Mouse (Mus musculus) liver, embryonic 15.5 days (tissue): ENCODE data around the gene Grin2c. TPM values are rescaled to one million over a fixed set of nuclear protein-coding genes. Genes with fewer than 3 reads are reported as not detected.

Experiments
- ATAC-seq: fragments of 200-750 bp; cut with Nextera tagmentation; 2 replicates; pipeline ENCODE4 v1.8.0; 2017; ENCODE audit warnings: moderate number of reproducible peaks, mild to moderate bottlenecking, moderate library complexity; ENCODE audit not compliant: insufficient read depth
- H3K27ac ChIP-seq: fragments of 300-500 bp; sonication (generic); replicated peaks from 2 replicates; pipeline ENCODE4 v1.5.1; 2015; ENCODE audit warnings: mild to moderate bottlenecking, inconsistent platforms
- H3K27me3 ChIP-seq: fragments of 300-500 bp; sonication (generic); 2 replicates; pipeline ENCODE4 v1.6.1; 2015; ENCODE audit warnings: mild to moderate bottlenecking, inconsistent platforms
- H3K36me3 ChIP-seq: fragments of 300-500 bp; sonication (generic); replicated peaks from 2 replicates; pipeline ENCODE4 v1.6.1; 2015; ENCODE audit warnings: moderate library complexity, mild to moderate bottlenecking, inconsistent platforms
- H3K4me1 ChIP-seq: fragments of 300-500 bp; sonication (generic); replicated peaks from 2 replicates; pipeline ENCODE4 v1.6.1; 2015; ENCODE audit warnings: inconsistent platforms
- H3K4me2 ChIP-seq: fragments of 300-500 bp; sonication (generic); 2 replicates; pipeline ENCODE4 v1.6.1; 2015; ENCODE audit warnings: moderate library complexity, mild to moderate bottlenecking, inconsistent platforms
- H3K4me3 ChIP-seq: fragments of 300-500 bp; sonication (generic); replicated peaks from 2 replicates; pipeline ENCODE4 v1.5.1; 2015; ENCODE audit warnings: mild to moderate bottlenecking, inconsistent platforms
- H3K9ac ChIP-seq: fragments of 300-500 bp; sonication (generic); 2 replicates; pipeline ENCODE4 v1.6.1; 2015; ENCODE audit warnings: moderate library complexity, mild to moderate bottlenecking, inconsistent platforms
- H3K9me3 ChIP-seq: fragments of 300-500 bp; sonication (generic); replicated peaks from 2 replicates; pipeline ENCODE4 v1.6.1; 2016; ENCODE audit warnings: inconsistent platforms
- WGBS: fragments of 180-500 bp; shearing (Covaris S2); methylation state at CpG from one replicate; pipeline ENCODE4 v1.1.7; 2015; ENCODE audit warnings: mixed read lengths; ENCODE audit not compliant: insufficient replicate concordance; 5-methylcytosine and 5-hydroxymethylcytosine counted together
- polyA plus RNA-seq: library from polyadenylated mRNA; unstranded; fragments of >200 nt; fragmentation: Nextera tagmentation; extraction: Ambion mirVana; gene quantifications from 2 replicates; pipeline ENCODE4 v1.2.1, GENCODE M21; 2015

Gene Grin2c
- polyA plus RNA-seq, 1 experiment from 2014 or later: 0.05 TPM

GRCm38 (mm10) chr11:115282723-115283485 lies 15.9 kb upstream of the Grin2c start:
- H3K27me3 ChIP-seq: no peaks in the 10 kb centered on the region
- H3K9ac ChIP-seq: no peak overlapping the region
- peaks cover 5% of the 10 kb centered on the region; the same call in 1 of the 2 replicates for H3K36me3 ChIP-seq
- ATAC-seq: no peak
- no peaks in the 10 kb centered on the region for H3K9me3 ChIP-seq
- no peak overlapping the region for H3K27ac ChIP-seq
- H3K4me3 ChIP-seq: no peak overlapping the region
- WGBS: 68% methylated on average over 8 of the region's 8 CpGs
- peaks cover 22% of the 10 kb centered on the region for H3K4me1 ChIP-seq
- no peak overlapping the region for H3K4me2 ChIP-seq

- Histone ChIP-seq H3K4me1 (peaks cover 28% of the 10 kb centered on the region), H3K27ac (no peak overlapping the region), H3K9ac (no peak overlapping the region), H3K36me3 (peaks cover 5% of the 10 kb centered on the region; the same call in 1 of the 2 replicates), H3K9me3 (no peaks in the 10 kb centered on the region), H3K4me2 (no peak overlapping the region), H3K27me3 (no peaks in the 10 kb centered on the region), H3K4me3 (no peak overlapping the region)
- no peak for ATAC-seq
- WGBS: 64% methylated on average over 8 of the region's 8 CpGs
These were observed 15.3 kb upstream of the Grin2c start for GRCm38 (mm10) chr11:115282295-115282694.

- WGBS: 32% methylated on average over 1 of the region's 1 CpGs
- Histone ChIP-seq H3K9ac (no peak overlapping the region), H3K9me3 (no peaks in the 10 kb centered on the region), H3K36me3 (peaks cover 5% of the 10 kb centered on the region; the same call in 1 of the 2 replicates), H3K4me1 (peaks cover 44% of the 10 kb centered on the region), H3K27ac (no peak overlapping the region), H3K27me3 (no peaks in the 10 kb centered on the region), H3K4me2 (0 out of 2 replicates have a peak overlapping the region, but pooled peaks have one; percentile 18), H3K4me3 (no peak overlapping the region)
- ATAC-seq: no peak
These were observed 12.7 kb upstream of the Grin2c start for GRCm38 (mm10) chr11:115279726-115280125.

GRCm38 (mm10) chr11:115278176-115278575 lies 11.1 kb upstream of the Grin2c start:
- Histone ChIP-seq H3K4me3 (peak overlapping the region; percentile 63), H3K4me2 (peak overlapping the region; percentile 97), H3K27ac (peak overlapping the region; percentile 83), H3K36me3 (no peaks in the 10 kb centered on the region), H3K4me1 (peaks cover 57% of the 10 kb centered on the region), H3K27me3 (no peaks in the 10 kb centered on the region), H3K9me3 (no peaks in the 10 kb centered on the region), H3K9ac (0 out of 2 replicates have a peak overlapping the region, but pooled peaks have one; percentile 74)
- 66% methylated on average over 6 of the region's 6 CpGs for WGBS
- ATAC-seq: no peak

GRCm38 (mm10) chr11:115277604-115277975 lies 10.5 kb upstream of the Grin2c start:
- peaks cover 63% of the 10 kb centered on the region for H3K4me1 ChIP-seq
- peak; percentile 5; the same call in 1 of the 2 replicates for ATAC-seq
- H3K9ac ChIP-seq: peak overlapping the region; percentile 74
- H3K27ac ChIP-seq: peak overlapping the region; percentile 83
- peak overlapping the region; percentile 97 for H3K4me2 ChIP-seq
- no peaks in the 10 kb centered on the region for H3K9me3 ChIP-seq
- H3K36me3 ChIP-seq: no peaks in the 10 kb centered on the region
- 16% methylated on average over 7 of the region's 7 CpGs for WGBS
- no peaks in the 10 kb centered on the region for H3K27me3 ChIP-seq
- H3K4me3 ChIP-seq: peak overlapping the region; percentile 63

GRCm38 (mm10) chr11:115276780-115277603 lies 9.9 kb upstream of the Grin2c start, which contains the start of gene Fdxr:
Gene Fdxr (minus strand): TSS chr11:115277050.
- H3K4me2 ChIP-seq: peak within 1 kb of the TSS; percentile 97
- no peaks in the 10 kb centered on the region for H3K27me3 ChIP-seq
- no peaks in the 10 kb centered on the region for H3K9me3 ChIP-seq
- H3K9ac ChIP-seq: peak within 1 kb of the TSS; percentile 74
- peaks cover 64% of the 10 kb centered on the region for H3K4me1 ChIP-seq
- under 1% methylated on average over 42 of the region's 42 CpGs for WGBS
- ATAC-seq: peak; percentile 90
- H3K27ac ChIP-seq: peak within 1 kb of the TSS; percentile 83
- H3K4me3 ChIP-seq: peak within 1 kb of the TSS; percentile 63
- H3K36me3 ChIP-seq: no peaks in the 10 kb centered on the region

- Histone ChIP-seq H3K4me2 (peak overlapping the region; percentile 97), H3K9ac (peak overlapping the region; percentile 74), H3K4me1 (peaks cover 64% of the 10 kb centered on the region), H3K27me3 (no peaks in the 10 kb centered on the region), H3K27ac (no peak overlapping the region), H3K36me3 (no peaks in the 10 kb centered on the region), H3K9me3 (no peaks in the 10 kb centered on the region), H3K4me3 (peak overlapping the region; percentile 63)
- WGBS: 34% methylated on average over 3 of the region's 3 CpGs
- ATAC-seq: no peak
These were observed 8.9 kb upstream of the Grin2c start for GRCm38 (mm10) chr11:115275954-115276353.

GRCm38 (mm10) chr11:115275509-115275908 lies 8.5 kb upstream of the Grin2c start:
- peak overlapping the region; percentile 63 for H3K4me3 ChIP-seq
- peak overlapping the region; percentile 97 for H3K4me2 ChIP-seq

GRCm38 (mm10) chr11:115274771-115275170 lies 7.7 kb upstream of the Grin2c start:
- H3K27ac ChIP-seq: no peak overlapping the region
- H3K4me1 ChIP-seq: peaks cover 61% of the 10 kb centered on the region
- ATAC-seq: no peak
- H3K9ac ChIP-seq: no peak overlapping the region
- no peak overlapping the region for H3K4me3 ChIP-seq
- no peaks in the 10 kb centered on the region for H3K27me3 ChIP-seq
- WGBS: 71% methylated on average over 6 of the region's 6 CpGs
- H3K9me3 ChIP-seq: no peaks in the 10 kb centered on the region
- H3K36me3 ChIP-seq: no peaks in the 10 kb centered on the region
- peak overlapping the region; percentile 97; the same call in 1 of the 2 replicates for H3K4me2 ChIP-seq

More at GRCm38 (mm10) chr11:115275509-115275908, 8.5 kb upstream of the Grin2c start:
- Histone ChIP-seq H3K9ac (0 out of 2 replicates have a peak overlapping the region, but pooled peaks have one; percentile 74), H3K9me3 (no peaks in the 10 kb centered on the region), H3K36me3 (no peaks in the 10 kb centered on the region), H3K27ac (no peak overlapping the region), H3K4me1 (peaks cover 64% of the 10 kb centered on the region), H3K27me3 (no peaks in the 10 kb centered on the region)
- ATAC-seq: no peak
- WGBS: 31% methylated on average over 6 of the region's 6 CpGs

- no peak for ATAC-seq
- 62% methylated on average over 7 of the region's 7 CpGs for WGBS
- Histone ChIP-seq H3K27ac (no peak overlapping the region), H3K9ac (no peak overlapping the region), H3K4me2 (no peak overlapping the region), H3K4me3 (no peak overlapping the region), H3K36me3 (peaks cover 2% of the 10 kb centered on the region; the same call in 1 of the 2 replicates), H3K4me1 (peaks cover 56% of the 10 kb centered on the region), H3K9me3 (no peaks in the 10 kb centered on the region), H3K27me3 (peaks cover under 1% of the 10 kb centered on the region; the same call in 1 of the 2 replicates)
These were observed 7.1 kb upstream of the Grin2c start for GRCm38 (mm10) chr11:115274178-115274577.

GRCm38 (mm10) chr11:115273735-115274134 lies 6.7 kb upstream of the Grin2c start:
- WGBS: 49% methylated on average over 7 of the region's 7 CpGs
- H3K4me3 ChIP-seq: no peak overlapping the region
- H3K27me3 ChIP-seq: peaks cover 5% of the 10 kb centered on the region; the same call in 1 of the 2 replicates
- no peak for ATAC-seq
- H3K9me3 ChIP-seq: no peaks in the 10 kb centered on the region
- H3K4me2 ChIP-seq: no peak overlapping the region
- peaks cover 5% of the 10 kb centered on the region; the same call in 1 of the 2 replicates for H3K36me3 ChIP-seq
- no peak overlapping the region for H3K27ac ChIP-seq
- no peak overlapping the region for H3K9ac ChIP-seq
- peaks cover 56% of the 10 kb centered on the region for H3K4me1 ChIP-seq
